Mouse (Mus musculus) liver, embryonic 14.5 days (tissue): ENCODE measurements at regions not wholly inside any gene's neighbourhood (a gene's known extent, or its start where the extent isn't known, plus 50 kb on each side); places are given as distances from the start of the nearest gene placed in this dataset.

Source experiments
- CTCF ChIP-seq: IDR thresholded peaks from 2 replicates; pipeline ENCODE4 v1.5.1; 2016; ENCODE audit warnings: antibody characterized with exemption, low read depth, control low read depth
- EP300 ChIP-seq: IDR thresholded peaks from 2 replicates; pipeline ENCODE4 v1.6.1; 2016; ENCODE audit warnings: antibody characterized with exemption, low read depth

DNA sequence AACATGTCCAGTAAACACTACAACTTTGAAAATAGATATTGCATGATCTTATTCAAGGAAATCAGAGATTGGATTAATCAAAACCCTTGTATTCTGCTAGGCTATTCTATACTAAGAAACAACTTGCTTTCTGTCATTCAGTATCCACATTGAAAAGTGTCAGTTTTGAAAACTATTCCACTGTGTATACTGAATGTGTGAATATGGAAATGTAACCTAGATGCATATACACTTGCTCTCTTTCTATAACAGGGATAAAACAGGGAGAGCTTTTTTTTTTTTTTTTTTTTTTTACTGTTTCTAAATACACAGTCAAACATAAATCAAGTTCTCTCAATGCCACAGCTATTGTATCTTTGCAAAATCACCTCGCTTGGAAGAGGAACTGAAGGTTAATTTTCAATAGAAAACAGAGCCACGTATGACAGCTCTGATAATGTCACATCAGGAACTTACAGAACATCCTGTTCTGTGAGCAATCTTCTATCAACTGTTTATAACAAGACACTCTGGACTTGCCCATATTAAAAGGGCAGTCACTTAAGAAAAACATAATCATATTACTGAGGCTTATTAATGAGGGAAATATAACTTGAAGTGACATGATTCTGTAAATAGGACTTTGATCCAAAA is 107.3 kb downstream of the Pabpc4l start:
- TF ChIP-seq CTCF (no peak), EP300 (no peak)
